Mouse (Mus musculus): ENCODE data around the gene Crebbp.

DNA sequence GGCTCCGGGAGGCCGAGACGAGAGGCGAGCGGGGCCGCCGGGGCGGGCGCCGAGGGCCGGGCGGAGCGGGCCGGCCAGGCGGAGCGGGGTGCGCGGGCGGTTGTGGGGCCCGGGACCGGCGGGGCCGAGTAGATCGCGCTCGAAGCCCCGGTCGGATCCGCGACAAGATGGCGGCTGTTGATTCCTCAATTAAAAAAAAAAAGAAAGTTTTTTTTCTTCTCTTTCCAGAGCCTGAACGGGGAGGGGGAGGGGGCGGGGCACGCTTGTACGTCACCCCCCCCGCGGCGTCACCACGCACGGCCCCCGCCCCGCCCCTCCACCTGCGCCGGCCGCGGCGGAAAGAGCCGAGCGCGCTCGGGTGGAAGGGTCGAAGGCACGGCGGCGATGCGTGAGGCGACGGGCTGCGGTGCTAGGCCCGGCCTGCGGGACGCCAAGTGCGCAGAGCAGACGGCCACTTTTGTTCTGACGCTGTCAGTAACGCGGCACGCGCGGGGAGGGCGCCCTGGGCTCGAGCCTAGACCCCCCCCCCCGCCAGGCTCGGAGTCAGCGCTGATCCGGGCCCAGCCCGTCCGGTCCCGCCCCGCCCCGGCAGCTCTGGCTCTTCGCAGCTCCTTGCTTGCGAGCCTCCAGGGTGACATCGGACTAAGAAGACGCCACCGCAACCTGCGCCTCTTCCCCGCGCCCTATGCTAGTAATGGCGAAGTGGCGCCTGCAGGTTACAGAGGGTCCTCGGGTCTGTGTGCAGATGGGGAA lies at the start of gene Crebbp:
- TF ChIP-seq CTCF (IDR thresholded peaks at IDR 0.05; ENCODE audit: low read depth, low read length) (no peak), POLR2A (IDR thresholded peaks at IDR 0.05; ENCODE audit: borderline replicate concordance, low read depth, low read length) (no peak)
